Mouse (Mus musculus) intestine, embryonic 15.5 days (tissue): ENCODE results near the gene B4galt5. TPM values are rescaled to one million over a fixed set of nuclear protein-coding genes. Genes with fewer than 3 reads are reported as not detected.

Experiments
- ATAC-seq: fragments of 200-750 bp; cut with Nextera tagmentation; 2 replicates; pipeline ENCODE4 v1.8.0; 2017; ENCODE audit warnings: moderate TSS enrichment, moderate library complexity
- H3K27ac ChIP-seq: fragments of 300-500 bp; sonication (generic); 2 replicates; pipeline ENCODE4 v1.5.1; 2015; ENCODE audit warnings: mild to moderate bottlenecking, inconsistent platforms
- H3K27me3 ChIP-seq: fragments of 300-500 bp; sonication (generic); replicated peaks from 2 replicates; pipeline ENCODE4 v1.6.1; 2015; ENCODE audit warnings: inconsistent platforms
- H3K36me3 ChIP-seq: fragments of 300-500 bp; sonication (generic); 2 replicates; pipeline ENCODE4 v1.6.1; 2015; ENCODE audit warnings: inconsistent platforms
- H3K4me1 ChIP-seq: fragments of 300-500 bp; sonication (generic); replicated peaks from 2 replicates; pipeline ENCODE4 v1.6.1; 2015; ENCODE audit warnings: inconsistent platforms
- H3K4me2 ChIP-seq: fragments of 300-500 bp; sonication (generic); replicated peaks from 2 replicates; pipeline ENCODE4 v1.6.1; 2015; ENCODE audit warnings: mild to moderate bottlenecking, inconsistent platforms
- H3K4me3 ChIP-seq: fragments of 300-500 bp; sonication (generic); replicated peaks from 2 replicates; pipeline ENCODE4 v1.5.1; 2015; ENCODE audit warnings: inconsistent platforms
- H3K9ac ChIP-seq: fragments of 300-500 bp; sonication (generic); 2 replicates; pipeline ENCODE4 v1.6.1; 2015; ENCODE audit warnings: inconsistent platforms
- H3K9me3 ChIP-seq: fragments of 300-500 bp; sonication (generic); 2 replicates; pipeline ENCODE4 v1.6.1; 2016; ENCODE audit warnings: inconsistent platforms
- WGBS: fragments of 180-500 bp; shearing (Covaris S2); methylation state at CpG from one replicate; pipeline ENCODE4 v1.1.7; 2015; 5-methylcytosine and 5-hydroxymethylcytosine counted together
- polyA plus RNA-seq: library from polyadenylated mRNA; unstranded; fragments of >200 nt; fragmentation: Nextera tagmentation; extraction: Ambion mirVana; gene quantifications from 2 replicates; pipeline ENCODE4 v1.2.1, GENCODE M21; 2015

Gene B4galt5
- polyA plus RNA-seq, 1 experiment from 2014 or later = 9.6 TPM

- H3K27me3 ChIP-seq = no peaks in the 10 kb centered on the region
- 68% methylated on average over 14 of the region's 14 CpGs for WGBS
- no peaks in the 10 kb centered on the region for H3K9me3 ChIP-seq
- no peak overlapping the region for H3K27ac ChIP-seq
- H3K36me3 ChIP-seq = no peaks in the 10 kb centered on the region
- ATAC-seq = no peak
- H3K4me1 ChIP-seq = no peaks in the 10 kb centered on the region
- no peak overlapping the region for H3K4me3 ChIP-seq
- H3K9ac ChIP-seq = no peak overlapping the region
- no peak overlapping the region for H3K4me2 ChIP-seq
Measured at GRCm38 (mm10) chr2:167267531-167268410, 81.2 kb downstream of the B4galt5 start.

- H3K9me3 ChIP-seq = no peaks in the 10 kb centered on the region
- 93% methylated on average over 10 of the region's 10 CpGs for WGBS
Measured at GRCm38 (mm10) chr2:167266231-167266630, 82.8 kb downstream of the B4galt5 start.

GRCm38 (mm10) chr2:167265806-167266205, 83.2 kb downstream of the B4galt5 start:
- no peak for ATAC-seq

More at GRCm38 (mm10) chr2:167266231-167266630, 82.8 kb downstream of the B4galt5 start:
- Histone ChIP-seq H3K4me1 (no peaks in the 10 kb centered on the region), H3K4me2 (no peak overlapping the region), H3K27ac (no peak overlapping the region), H3K27me3 (no peaks in the 10 kb centered on the region), H3K4me3 (no peak overlapping the region), H3K9ac (no peak overlapping the region), H3K36me3 (no peaks in the 10 kb centered on the region)
- no peak for ATAC-seq

GRCm38 (mm10) chr2:167265021-167265420, 84.0 kb downstream of the B4galt5 start:
- no peaks in the 10 kb centered on the region for H3K27me3 ChIP-seq
- H3K27ac ChIP-seq = no peak overlapping the region
- H3K36me3 ChIP-seq = no peaks in the 10 kb centered on the region
- no peaks in the 10 kb centered on the region for H3K4me1 ChIP-seq
- no peak for ATAC-seq
- no peak overlapping the region for H3K4me2 ChIP-seq
- H3K9ac ChIP-seq = no peak overlapping the region
- H3K9me3 ChIP-seq = no peaks in the 10 kb centered on the region
- 65% methylated on average over 2 of the region's 2 CpGs for WGBS
- no peak overlapping the region for H3K4me3 ChIP-seq

More at GRCm38 (mm10) chr2:167265806-167266205, 83.2 kb downstream of the B4galt5 start:
- Histone ChIP-seq H3K4me1 (no peaks in the 10 kb centered on the region), H3K36me3 (no peaks in the 10 kb centered on the region), H3K27ac (no peak overlapping the region), H3K27me3 (no peaks in the 10 kb centered on the region), H3K4me3 (no peak overlapping the region), H3K9me3 (no peaks in the 10 kb centered on the region), H3K4me2 (no peak overlapping the region), H3K9ac (no peak overlapping the region)
- WGBS = 53% methylated on average over 5 of the region's 5 CpGs

- no peaks in the 10 kb centered on the region for H3K36me3 ChIP-seq
- no peaks in the 10 kb centered on the region for H3K4me1 ChIP-seq
- H3K27me3 ChIP-seq = no peaks in the 10 kb centered on the region
- no peak overlapping the region for H3K4me2 ChIP-seq
- H3K9ac ChIP-seq = no peak overlapping the region
- H3K27ac ChIP-seq = no peak overlapping the region
- no peak for ATAC-seq
- H3K9me3 ChIP-seq = no peaks in the 10 kb centered on the region
- H3K4me3 ChIP-seq = no peak overlapping the region
- 81% methylated on average over 11 of the region's 11 CpGs for WGBS
Measured at GRCm38 (mm10) chr2:167263931-167264330, 85.1 kb downstream of the B4galt5 start.

GRCm38 (mm10) chr2:167263040-167263810, 85.8 kb downstream of the B4galt5 start:
- H3K36me3 ChIP-seq = no peaks in the 10 kb centered on the region
- no peak overlapping the region for H3K4me2 ChIP-seq
- no peak overlapping the region for H3K27ac ChIP-seq
- H3K4me1 ChIP-seq = no peaks in the 10 kb centered on the region
- no peaks in the 10 kb centered on the region for H3K9me3 ChIP-seq
- 86% methylated on average over 8 of the region's 8 CpGs for WGBS
- H3K9ac ChIP-seq = no peak overlapping the region
- H3K27me3 ChIP-seq = no peaks in the 10 kb centered on the region
- ATAC-seq = no peak
- no peak overlapping the region for H3K4me3 ChIP-seq

GRCm38 (mm10) chr2:167262433-167262832, 86.5 kb downstream of the B4galt5 start:
- Histone ChIP-seq H3K4me3 (no peak overlapping the region), H3K9ac (no peak overlapping the region), H3K9me3 (no peaks in the 10 kb centered on the region), H3K27me3 (no peaks in the 10 kb centered on the region), H3K36me3 (no peaks in the 10 kb centered on the region), H3K4me1 (no peaks in the 10 kb centered on the region), H3K4me2 (no peak overlapping the region), H3K27ac (no peak overlapping the region)
- 90% methylated on average over 10 of the region's 10 CpGs for WGBS
- ATAC-seq = no peak

GRCm38 (mm10) chr2:167261106-167261505, 87.9 kb downstream of the B4galt5 start:
- H3K36me3 ChIP-seq = no peaks in the 10 kb centered on the region
- H3K4me3 ChIP-seq = no peak overlapping the region
- no peak overlapping the region for H3K27ac ChIP-seq
- WGBS = 72% methylated on average over 4 of the region's 4 CpGs
- no peaks in the 10 kb centered on the region for H3K27me3 ChIP-seq
- no peak for ATAC-seq
- H3K4me1 ChIP-seq = no peaks in the 10 kb centered on the region
- H3K9me3 ChIP-seq = no peaks in the 10 kb centered on the region
- no peak overlapping the region for H3K9ac ChIP-seq
- H3K4me2 ChIP-seq = no peak overlapping the region

- Histone ChIP-seq H3K9me3 (no peaks in the 10 kb centered on the region), H3K4me3 (no peak overlapping the region), H3K27ac (no peak overlapping the region), H3K36me3 (no peaks in the 10 kb centered on the region), H3K27me3 (no peaks in the 10 kb centered on the region), H3K4me2 (no peak overlapping the region), H3K9ac (no peak overlapping the region), H3K4me1 (peaks cover 8% of the 10 kb centered on the region; the same call in 1 of the 2 replicates)
- no peak for ATAC-seq
- 27% methylated on average over 3 of the region's 3 CpGs for WGBS
Measured at GRCm38 (mm10) chr2:167257790-167258189, 91.2 kb downstream of the B4galt5 start.

GRCm38 (mm10) chr2:167254808-167255207, 94.2 kb downstream of the B4galt5 start:
- 71% methylated on average over 6 of the region's 6 CpGs for WGBS

GRCm38 (mm10) chr2:167254185-167254584, 94.8 kb downstream of the B4galt5 start:
- Histone ChIP-seq H3K4me2 (no peak overlapping the region), H3K27ac (peak overlapping the region; percentile 48; the same call in 1 of the 2 replicates), H3K27me3 (no peaks in the 10 kb centered on the region), H3K36me3 (no peaks in the 10 kb centered on the region), H3K4me3 (no peak overlapping the region), H3K4me1 (peaks cover 25% of the 10 kb centered on the region), H3K9ac (no peak overlapping the region), H3K9me3 (no peaks in the 10 kb centered on the region)
- WGBS = 44% methylated on average over 7 of the region's 7 CpGs
- peak; percentile 42; the same call in 1 of the 2 replicates for ATAC-seq

More at GRCm38 (mm10) chr2:167254808-167255207, 94.2 kb downstream of the B4galt5 start:
- Histone ChIP-seq H3K9me3 (no peaks in the 10 kb centered on the region), H3K27ac (no peak overlapping the region), H3K4me3 (no peak overlapping the region), H3K27me3 (no peaks in the 10 kb centered on the region), H3K4me2 (no peak overlapping the region), H3K4me1 (peaks cover 23% of the 10 kb centered on the region), H3K9ac (no peak overlapping the region), H3K36me3 (no peaks in the 10 kb centered on the region)
- no peak for ATAC-seq

GRCm38 (mm10) chr2:167253476-167253875, 95.5 kb downstream of the B4galt5 start:
- H3K27ac ChIP-seq = no peak overlapping the region
- H3K4me3 ChIP-seq = no peak overlapping the region
- H3K4me2 ChIP-seq = no peak overlapping the region
- H3K36me3 ChIP-seq = no peaks in the 10 kb centered on the region
- peaks cover 25% of the 10 kb centered on the region for H3K4me1 ChIP-seq
- H3K27me3 ChIP-seq = no peaks in the 10 kb centered on the region
- no peak overlapping the region for H3K9ac ChIP-seq
- ATAC-seq = no peak
- WGBS = 71% methylated on average over 5 of the region's 5 CpGs
- H3K9me3 ChIP-seq = no peaks in the 10 kb centered on the region
